Mouse (Mus musculus) thymus, postnatal 25 days (tissue): ENCODE measurements at regions not wholly inside any gene's neighbourhood (a gene's known extent, or its start where the extent isn't known, plus 50 kb on each side); places are given as distances from the start of the nearest gene placed in this dataset.

Experiments
- DNase-seq: peaks from one replicate; pipeline ENCODE4 v3.0.0; 2022

GRCm38 (mm10) chr15:58718282-58718681, 170.8 kb upstream of the Gm49356 start:
- DNase-seq: no peak

- no peak for DNase-seq
Measured at GRCm38 (mm10) chr15:58719410-58719809, 169.7 kb upstream of the Gm49356 start.

- no peak for DNase-seq
Measured at GRCm38 (mm10) chr15:58727041-58727440, 162.1 kb upstream of the Gm49356 start.

GRCm38 (mm10) chr15:58728264-58728663, 160.8 kb upstream of the Gm49356 start:
- DNase-seq: no peak

GRCm38 (mm10) chr15:58730861-58731260, 158.2 kb upstream of the Gm49356 start:
- DNase-seq: no peak

- no peak for DNase-seq
Measured at GRCm38 (mm10) chr15:58731346-58731745, 157.8 kb upstream of the Gm49356 start.

- peak; percentile 13 for DNase-seq
Measured at GRCm38 (mm10) chr15:58731952-58732642, 157.0 kb upstream of the Gm49356 start.
